Mouse (Mus musculus) limb, embryonic 12.5 days (tissue): ENCODE measurements around the gene Otud7b. TPM values are rescaled to one million over a fixed set of nuclear protein-coding genes. Genes with fewer than 3 reads are reported as not detected.

Experiments
- ATAC-seq: fragments of 200-750 bp; cut with Nextera tagmentation; 2 replicates; pipeline ENCODE4 v1.8.0; 2017; ENCODE audit warnings: low read depth, moderate TSS enrichment; ENCODE audit not compliant: insufficient number of reproducible peaks, insufficient read depth, low FRiP score, low TSS enrichment
- H3K27ac ChIP-seq: fragments of 300-500 bp; sonication (generic); 2 replicates; pipeline ENCODE4 v1.5.1; 2016; ENCODE audit warnings: mild to moderate bottlenecking, moderate library complexity
- H3K27me3 ChIP-seq: fragments of 300-500 bp; sonication (generic); 2 replicates; pipeline ENCODE4 v1.6.1; 2016; ENCODE audit warnings: mild to moderate bottlenecking, moderate library complexity
- H3K36me3 ChIP-seq: fragments of 300-500 bp; sonication (generic); 2 replicates; pipeline ENCODE4 v1.6.1; 2016; ENCODE audit warnings: mild to moderate bottlenecking, moderate library complexity
- H3K4me1 ChIP-seq: fragments of 300-500 bp; sonication (generic); replicated peaks from 2 replicates; pipeline ENCODE4 v1.6.1; 2016
- H3K4me2 ChIP-seq: fragments of 300-500 bp; sonication (generic); 2 replicates; pipeline ENCODE4 v1.6.1; 2016; ENCODE audit warnings: mild to moderate bottlenecking, moderate library complexity
- H3K4me3 ChIP-seq: fragments of 300-500 bp; sonication (generic); replicated peaks from 2 replicates; pipeline ENCODE4 v1.5.1; 2016; ENCODE audit warnings: mild to moderate bottlenecking
- H3K9ac ChIP-seq: fragments of 300-500 bp; sonication (generic); replicated peaks from 2 replicates; pipeline ENCODE4 v1.6.1; 2016; ENCODE audit warnings: mild to moderate bottlenecking, moderate library complexity
- H3K9me3 ChIP-seq: fragments of 300-500 bp; sonication (generic); 2 replicates; pipeline ENCODE4 v1.6.1; 2016; ENCODE audit warnings: mild to moderate bottlenecking, moderate library complexity
- WGBS: fragments of 180-500 bp; shearing (Covaris S2); methylation state at CpG from one replicate; pipeline ENCODE4 v1.1.7; 2016; 5-methylcytosine and 5-hydroxymethylcytosine counted together
- polyA plus RNA-seq: library from polyadenylated mRNA; unstranded; fragments of >200 nt; fragmentation: Nextera tagmentation; extraction: Ambion mirVana; gene quantifications from 2 replicates; pipeline ENCODE4 v1.2.1, GENCODE M21; 2016

Gene Otud7b
- polyA plus RNA-seq, 1 experiment from 2014 or later = 23.3 TPM

GRCm38 (mm10) chr3:96147950-96148349 lies 43.6 kb downstream of the Otud7b start:
- Histone ChIP-seq H3K27me3 (no peaks in the 10 kb centered on the region), H3K4me3 (no peak overlapping the region), H3K4me2 (no peak overlapping the region), H3K4me1 (no peaks in the 10 kb centered on the region), H3K9me3 (no peaks in the 10 kb centered on the region), H3K27ac (no peak overlapping the region), H3K9ac (no peak overlapping the region), H3K36me3 (peaks cover 64% of the 10 kb centered on the region)
- WGBS = 28% methylated on average over 5 of the region's 5 CpGs
- no peak for ATAC-seq

- Histone ChIP-seq H3K27me3 (no peaks in the 10 kb centered on the region), H3K27ac (no peak overlapping the region), H3K9me3 (no peaks in the 10 kb centered on the region), H3K4me1 (no peaks in the 10 kb centered on the region), H3K4me3 (no peak overlapping the region), H3K36me3 (peaks cover 67% of the 10 kb centered on the region), H3K9ac (no peak overlapping the region), H3K4me2 (no peak overlapping the region)
- 89% methylated on average over 7 of the region's 7 CpGs for WGBS
- ATAC-seq = no peak
These were observed 47.5 kb downstream of the Otud7b start for GRCm38 (mm10) chr3:96151836-96152235.

GRCm38 (mm10) chr3:96152611-96153010 lies 48.3 kb downstream of the Otud7b start:
- H3K27me3 ChIP-seq = no peaks in the 10 kb centered on the region
- H3K4me3 ChIP-seq = no peak overlapping the region
- H3K9ac ChIP-seq = no peak overlapping the region
- no peak overlapping the region for H3K27ac ChIP-seq
- H3K36me3 ChIP-seq = peaks cover 64% of the 10 kb centered on the region
- H3K4me1 ChIP-seq = no peaks in the 10 kb centered on the region
- H3K9me3 ChIP-seq = no peaks in the 10 kb centered on the region
- 91% methylated on average over 5 of the region's 5 CpGs for WGBS
- ATAC-seq = no peak
- no peak overlapping the region for H3K4me2 ChIP-seq

- Histone ChIP-seq H3K4me1 (peaks cover 17% of the 10 kb centered on the region), H3K9ac (no peak overlapping the region), H3K27me3 (no peaks in the 10 kb centered on the region), H3K4me2 (no peak overlapping the region), H3K4me3 (no peak overlapping the region), H3K36me3 (peaks cover 56% of the 10 kb centered on the region), H3K9me3 (no peaks in the 10 kb centered on the region), H3K27ac (no peak overlapping the region)
- WGBS = 80% methylated on average over 8 of the region's 8 CpGs
- no peak for ATAC-seq
These were observed 51.2 kb downstream of the Otud7b start for GRCm38 (mm10) chr3:96155501-96155900.

- Histone ChIP-seq H3K4me3 (no peak overlapping the region), H3K4me1 (peaks cover 34% of the 10 kb centered on the region), H3K4me2 (peak overlapping the region; percentile 83), H3K9me3 (no peaks in the 10 kb centered on the region), H3K36me3 (peaks cover 17% of the 10 kb centered on the region), H3K9ac (no peak overlapping the region), H3K27me3 (no peaks in the 10 kb centered on the region), H3K27ac (peak overlapping the region; percentile 90)
- ATAC-seq = no peak
- 83% methylated on average over 4 of the region's 4 CpGs for WGBS
These were observed 55.5 kb downstream of the Otud7b start for GRCm38 (mm10) chr3:96159820-96160219.

- peak overlapping the region; percentile 55 for H3K4me3 ChIP-seq
- H3K27me3 ChIP-seq = no peaks in the 10 kb centered on the region
- H3K27ac ChIP-seq = peak overlapping the region; percentile 90
- H3K9ac ChIP-seq = peak overlapping the region; percentile 72; the same call in 1 of the 2 replicates
- no peaks in the 10 kb centered on the region for H3K9me3 ChIP-seq
- H3K4me1 ChIP-seq = peaks cover 34% of the 10 kb centered on the region
- H3K36me3 ChIP-seq = peaks cover 12% of the 10 kb centered on the region
- peak; percentile 2; the same call in 1 of the 2 replicates for ATAC-seq
- peak overlapping the region; percentile 83 for H3K4me2 ChIP-seq
- WGBS = 41% methylated on average over 4 of the region's 4 CpGs
These were observed 56.0 kb downstream of the Otud7b start for GRCm38 (mm10) chr3:96160222-96160802.

- Histone ChIP-seq H3K27me3 (no peaks in the 10 kb centered on the region), H3K4me1 (peaks cover 34% of the 10 kb centered on the region), H3K4me2 (peak overlapping the region; percentile 83), H3K9ac (peak overlapping the region; percentile 72), H3K36me3 (peaks cover 6% of the 10 kb centered on the region), H3K9me3 (no peaks in the 10 kb centered on the region), H3K27ac (peak overlapping the region; percentile 90), H3K4me3 (peak overlapping the region; percentile 55)
- ATAC-seq = peak; percentile 82
- under 1% methylated on average over 12 of the region's 12 CpGs for whole genome bisulfite sequencing
These were observed 56.6 kb downstream of the Otud7b start for GRCm38 (mm10) chr3:96160803-96161516.

GRCm38 (mm10) chr3:96161869-96162840 lies 57.8 kb downstream of the Otud7b start, which contains the start of gene Mtmr11:
Gene Mtmr11 (plus strand): TSS chr3:96162004.
- peak within 1 kb of the TSS; percentile 72 for H3K9ac ChIP-seq
- no peaks in the 10 kb centered on the region for H3K27me3 ChIP-seq
- H3K36me3 ChIP-seq = peaks cover 5% of the 10 kb centered on the region; the same call in 1 of the 2 replicates
- no peaks in the 10 kb centered on the region for H3K9me3 ChIP-seq
- H3K4me1 ChIP-seq = peaks cover 34% of the 10 kb centered on the region
- peak within 1 kb of the TSS; percentile 90 for H3K27ac ChIP-seq
- WGBS = 6% methylated on average over 16 of the region's 16 CpGs
- peak within 1 kb of the TSS; percentile 55 for H3K4me3 ChIP-seq
- no peak for ATAC-seq
- H3K4me2 ChIP-seq = peak within 1 kb of the TSS; percentile 83

- H3K4me3 ChIP-seq = peak overlapping the region; percentile 55
- H3K27me3 ChIP-seq = no peaks in the 10 kb centered on the region
- no peaks in the 10 kb centered on the region for H3K9me3 ChIP-seq
- no peak overlapping the region for H3K27ac ChIP-seq
- peak overlapping the region; percentile 83 for H3K4me2 ChIP-seq
- ATAC-seq = no peak
- H3K4me1 ChIP-seq = peaks cover 34% of the 10 kb centered on the region
- WGBS = 86% methylated on average over 6 of the region's 6 CpGs
- H3K36me3 ChIP-seq = peaks cover 9% of the 10 kb centered on the region
- no peak overlapping the region for H3K9ac ChIP-seq
These were observed 58.7 kb downstream of the Otud7b start for GRCm38 (mm10) chr3:96163040-96163439.

GRCm38 (mm10) chr3:96168466-96169158 lies 64.3 kb downstream of the Otud7b start:
- Histone ChIP-seq H3K4me2 (no peak overlapping the region), H3K27ac (no peak overlapping the region), H3K9ac (no peak overlapping the region), H3K36me3 (peaks cover 32% of the 10 kb centered on the region), H3K4me1 (peaks cover 20% of the 10 kb centered on the region), H3K4me3 (no peak overlapping the region), H3K27me3 (no peaks in the 10 kb centered on the region), H3K9me3 (no peaks in the 10 kb centered on the region)
- ATAC-seq = no peak
- 83% methylated on average over 12 of the region's 12 CpGs for WGBS
